Mouse (Mus musculus) heart, postnatal 0 days (tissue): ENCODE results near the gene D8Ertd738e. TPM values are rescaled to one million over a fixed set of nuclear protein-coding genes. Genes with fewer than 3 reads are reported as not detected.

Source experiments
- ATAC-seq: fragments of 200-750 bp; cut with Nextera tagmentation; 2 replicates; pipeline ENCODE4 v1.8.0; 2017; ENCODE audit warnings: low read depth, moderate number of reproducible peaks, moderate library complexity; ENCODE audit not compliant: insufficient read depth
- DNase-seq: peaks from one replicate; pipeline ENCODE4 v3.0.0-alpha.2; 2016; ENCODE audit warnings: low spot score
- H3K27ac ChIP-seq: fragments of 300-500 bp; sonication (generic); 2 replicates; pipeline ENCODE4 v1.5.1; 2014; ENCODE audit warnings: low read depth, mild to moderate bottlenecking
- H3K27me3 ChIP-seq: fragments of 300-500 bp; sonication (generic); 2 replicates; pipeline ENCODE4 v1.6.1; 2014; ENCODE audit warnings: low read length, mixed read lengths; ENCODE audit not compliant: control insufficient read depth, insufficient read depth
- H3K36me3 ChIP-seq: fragments of 300-500 bp; sonication (generic); replicated peaks from 2 replicates; pipeline ENCODE4 v1.6.1; 2014; ENCODE audit warnings: low read length, mixed read lengths; ENCODE audit not compliant: control insufficient read depth, insufficient read depth
- H3K4me1 ChIP-seq: fragments of 300-500 bp; sonication (generic); 2 replicates; pipeline ENCODE4 v1.6.1; 2014; ENCODE audit warnings: antibody characterized with exemption; ENCODE audit not compliant: control insufficient read depth, insufficient read depth
- H3K4me2 ChIP-seq: fragments of 300-500 bp; sonication (generic); 2 replicates; pipeline ENCODE4 v1.6.1; 2014; ENCODE audit warnings: low read depth, mild to moderate bottlenecking, low read length, moderate library complexity
- H3K4me3 ChIP-seq: fragments of 300-500 bp; sonication (generic); 2 replicates; pipeline ENCODE4 v1.5.1; 2014; ENCODE audit warnings: low read depth, low read length
- H3K9ac ChIP-seq: fragments of 300-500 bp; sonication (generic); replicated peaks from 2 replicates; pipeline ENCODE4 v1.6.1; 2014; ENCODE audit warnings: low read depth, low read length, mixed read lengths
- H3K9me3 ChIP-seq: fragments of 300-500 bp; sonication (generic); replicated peaks from 2 replicates; pipeline ENCODE4 v1.6.1; 2016; ENCODE audit warnings: low read length; ENCODE audit not compliant: control insufficient read depth
- CTCF ChIP-seq: IDR thresholded peaks from 2 replicates; pipeline ENCODE4 v1.5.1; 2016; ENCODE audit warnings: antibody characterized with exemption, control low read depth, low read depth
- EP300 ChIP-seq: IDR thresholded peaks from 2 replicates; pipeline ENCODE4 v1.6.1; 2016; ENCODE audit warnings: antibody characterized with exemption, low read depth
- WGBS: fragments of 180-500 bp; shearing (Covaris S2); extraction: QIAGEN DNeasy Blood & Tissue Kit; methylation state at CpG from one replicate; pipeline ENCODE4 v1.1.7; 2014; 5-methylcytosine and 5-hydroxymethylcytosine counted together
- polyA plus RNA-seq: library from polyadenylated mRNA; unstranded; fragments of >200 nt; fragmentation: Nextera tagmentation; extraction: Ambion mirVana; gene quantifications from 2 replicates; pipeline ENCODE4 v1.2.1, GENCODE M21; 2015
- total RNA-seq: library from RNA; depleted of rRNA; stranded (reverse); fragments of >200 nt; gene quantifications from 2 replicates; pipeline ENCODE4 v1.2.3, GENCODE M21; 2014; ENCODE audit warnings: low replicate concordance

The D8Ertd738e gene
- total and polyA plus RNA-seq, 2 experiments from 2014 or later: 93.2 to 382 TPM

- DNase-seq (peak; percentile 67), ATAC-seq (peak; percentile 11)
- peaks cover 13% of the 10 kb centered on the region for H3K36me3 ChIP-seq
- peak overlapping the region; percentile 85 for H3K4me2 ChIP-seq
- WGBS: 2% methylated on average over 50 of the region's 70 CpGs
- H3K4me1 ChIP-seq: peaks cover 41% of the 10 kb centered on the region
- no peaks in the 10 kb centered on the region for H3K9me3 ChIP-seq
- TF ChIP-seq EP300: no peak; the same call in 1 of the 2 replicates
- TF ChIP-seq CTCF: no peak
- peak overlapping the region; percentile 79 for H3K4me3 ChIP-seq
- H3K27me3 ChIP-seq: no peaks in the 10 kb centered on the region
- H3K27ac ChIP-seq: peak overlapping the region; percentile 99
- peak overlapping the region; percentile 90 for H3K9ac ChIP-seq
Measured at GRCm38 (mm10) chr8:84200652-84201544, 48.6 kb downstream of the D8Ertd738e start.

GRCm38 (mm10) chr8:84200126-84200555 is 49.4 kb downstream of the D8Ertd738e start:
- Histone ChIP-seq H3K4me2 (peak overlapping the region; percentile 85), H3K9ac (peak overlapping the region; percentile 90; the same call in 1 of the 2 replicates), H3K4me3 (peak overlapping the region; percentile 79), H3K27me3 (no peaks in the 10 kb centered on the region), H3K27ac (peak overlapping the region; percentile 99), H3K36me3 (peaks cover 6% of the 10 kb centered on the region), H3K4me1 (peaks cover 41% of the 10 kb centered on the region), H3K9me3 (no peaks in the 10 kb centered on the region)
- TF ChIP-seq CTCF: no peak
- TF ChIP-seq EP300: no peak
- ATAC-seq (no peak), DNase-seq (no peak)
- 22% methylated on average over 8 of the region's 8 CpGs for WGBS

GRCm38 (mm10) chr8:84199348-84200125 is 50.0 kb downstream of the D8Ertd738e start:
- Histone ChIP-seq H3K4me3 (no peak overlapping the region), H3K27me3 (no peaks in the 10 kb centered on the region), H3K4me2 (no peak overlapping the region), H3K9ac (no peak overlapping the region), H3K9me3 (no peaks in the 10 kb centered on the region), H3K36me3 (no peaks in the 10 kb centered on the region), H3K27ac (peak overlapping the region; percentile 99), H3K4me1 (peaks cover 36% of the 10 kb centered on the region)
- 57% methylated on average over 11 of the region's 11 CpGs for WGBS
- no peak for TF ChIP-seq CTCF
- TF ChIP-seq EP300: no peak
- ATAC-seq: no peak
- no peak for DNase-seq

- Histone ChIP-seq H3K36me3 (no peaks in the 10 kb centered on the region), H3K27me3 (no peaks in the 10 kb centered on the region), H3K4me1 (peaks cover 36% of the 10 kb centered on the region), H3K4me2 (peak overlapping the region; percentile 59), H3K9ac (0 out of 2 replicates have a peak overlapping the region, but pooled peaks have one; percentile 22), H3K27ac (peak overlapping the region; percentile 99), H3K9me3 (no peaks in the 10 kb centered on the region), H3K4me3 (no peak overlapping the region)
- no peak for TF ChIP-seq CTCF
- no peak for TF ChIP-seq EP300
- no peak for ATAC-seq
- no peak for DNase-seq
- 36% methylated on average over 4 of the region's 4 CpGs for WGBS
Measured at GRCm38 (mm10) chr8:84198871-84199270, 50.6 kb downstream of the D8Ertd738e start.

GRCm38 (mm10) chr8:84197922-84198774 is 51.4 kb downstream of the D8Ertd738e start:
- Histone ChIP-seq H3K4me3 (peak overlapping the region; percentile 35), H3K9me3 (no peaks in the 10 kb centered on the region), H3K27me3 (no peaks in the 10 kb centered on the region), H3K4me2 (peak overlapping the region; percentile 59), H3K4me1 (peaks cover 36% of the 10 kb centered on the region), H3K36me3 (no peaks in the 10 kb centered on the region), H3K27ac (peak overlapping the region; percentile 99), H3K9ac (peak overlapping the region; percentile 34)
- ATAC-seq (peak; percentile 81), DNase-seq (peak; percentile 97)
- 3% methylated on average over 30 of the region's 30 CpGs for WGBS
- TF ChIP-seq EP300 (no peak), CTCF (no peak)
